Mouse (Mus musculus) brown adipose tissue, adult 24 weeks (tissue): ENCODE results near the gene Aamp. TPM values are rescaled to one million over a fixed set of nuclear protein-coding genes. Genes with fewer than 3 reads are reported as not detected.
A peak's percentile ranks its signal among the peaks of the same experiment; 100 is the strongest.
"Not testable (repeated sequence)": the region's sequence is repeated elsewhere in the genome, so short reads cannot be mapped to it uniquely, and the experiment has no call there.

Experiments used
- H3K27ac ChIP-seq: fragments of 200-500 bp; replicated peaks from 2 replicates; pipeline ENCODE4 v1.5.1; 2012; ENCODE audit warnings: low read depth, mild to moderate bottlenecking, low read length
- H3K4me1 ChIP-seq: fragments of 200-500 bp; 2 replicates; pipeline ENCODE4 v1.6.1; 2012; ENCODE audit warnings: low read length, mixed read lengths; ENCODE audit not compliant: control insufficient read depth, insufficient read depth, insufficient read length
- H3K4me3 ChIP-seq: fragments of 200-500 bp; 2 replicates; pipeline ENCODE4 v1.5.1; 2012; ENCODE audit warnings: low read depth, mild to moderate bottlenecking, low read length, moderate library complexity; ENCODE audit not compliant: insufficient read depth
- polyA plus RNA-seq: library from polyadenylated mRNA; stranded (reverse); fragments of >200 nt; gene quantifications from 2 replicates; pipeline ENCODE4 v1.2.4, GENCODE M21; 2012; ENCODE audit not compliant: missing spikeins, insufficient read depth, insufficient read length

Gene Aamp
- 66.7 and 77.7 TPM in 2 replicates for polyA plus RNA-seq

DNA sequence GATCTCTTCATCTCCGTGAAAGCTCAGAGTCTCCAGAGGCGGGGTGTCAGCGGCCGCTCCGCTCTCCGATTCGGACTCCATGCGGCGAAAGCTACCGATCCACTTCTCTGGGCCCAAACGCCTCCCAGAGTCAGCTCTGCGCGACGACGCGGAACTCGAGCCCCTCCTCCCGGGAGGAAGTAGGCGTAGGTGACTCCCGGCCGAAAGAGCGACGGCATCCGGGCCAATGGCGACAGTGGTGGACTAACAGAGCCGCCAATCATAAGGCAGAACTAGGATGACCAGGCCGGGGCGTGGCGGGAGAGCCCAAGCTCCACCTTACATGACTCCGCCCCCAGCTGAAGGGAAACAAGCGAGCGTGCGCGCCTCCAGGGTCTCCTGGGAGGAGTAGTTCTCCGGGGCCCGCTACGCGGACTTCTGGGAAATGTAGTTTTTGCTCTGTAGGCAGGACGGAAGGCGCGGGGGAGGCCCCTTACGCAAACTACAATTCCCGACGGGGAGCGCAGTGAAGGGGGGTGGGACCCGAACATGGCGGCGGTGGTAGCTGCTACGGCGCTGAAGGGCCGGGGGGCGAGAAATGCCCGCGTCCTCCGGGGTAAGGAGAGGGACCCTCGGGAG lies at the start of gene Aamp, which contains the start of gene Pnkd:
TSS of gene Aamp (minus strand) at position 196 of the 618 bp plus-strand sequence.
TSS of gene Pnkd (plus strand) at position 388 of the 618 bp plus-strand sequence.
- Histone ChIP-seq H3K27ac (peak within 1 kb of the TSS; percentile 18), H3K4me3 (peak within 1 kb of the TSS; percentile 78), H3K4me1 (peaks cover 3% of the 10 kb centered on the region; the same call in 1 of the 2 replicates)

DNA sequence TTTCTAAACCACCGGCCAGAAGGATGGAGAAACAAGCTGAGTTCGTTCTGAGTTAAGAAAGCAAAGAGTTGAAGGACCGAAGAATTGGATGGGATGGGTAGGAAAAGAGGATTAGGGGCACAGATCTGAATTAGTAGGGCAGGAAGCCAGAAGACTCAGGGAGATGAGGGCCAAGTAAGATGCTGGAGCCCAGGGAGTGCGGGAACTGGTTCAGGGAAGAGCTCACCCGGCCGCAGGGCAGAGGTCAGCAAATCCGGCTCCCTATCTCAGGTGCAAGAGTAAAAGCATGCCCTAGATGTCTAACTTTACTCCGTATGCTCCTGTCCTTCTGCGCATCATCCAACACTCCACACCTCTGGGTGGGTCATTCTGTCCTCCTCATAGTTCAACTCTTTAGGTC lies 48.4 kb upstream of the Aamp start:
- Histone ChIP-seq H3K27ac (peak overlapping the region; percentile 70), H3K4me3 (peak overlapping the region; percentile 64), H3K4me1 (peaks cover 27% of the 10 kb centered on the region)

GRCm38 (mm10) chr1:74332241-74332763 lies 47.8 kb upstream of the Aamp start:
- Histone ChIP-seq H3K4me1 (peaks cover 22% of the 10 kb centered on the region), H3K4me3 (peak overlapping the region; percentile 64), H3K27ac (peak overlapping the region; percentile 70)

- H3K4me3 ChIP-seq = no peak overlapping the region
- H3K4me1 ChIP-seq = peaks cover 17% of the 10 kb centered on the region
- peak overlapping the region; percentile 49 for H3K27ac ChIP-seq
These were observed 46.6 kb upstream of the Aamp start for GRCm38 (mm10) chr1:74331046-74331681.

DNA sequence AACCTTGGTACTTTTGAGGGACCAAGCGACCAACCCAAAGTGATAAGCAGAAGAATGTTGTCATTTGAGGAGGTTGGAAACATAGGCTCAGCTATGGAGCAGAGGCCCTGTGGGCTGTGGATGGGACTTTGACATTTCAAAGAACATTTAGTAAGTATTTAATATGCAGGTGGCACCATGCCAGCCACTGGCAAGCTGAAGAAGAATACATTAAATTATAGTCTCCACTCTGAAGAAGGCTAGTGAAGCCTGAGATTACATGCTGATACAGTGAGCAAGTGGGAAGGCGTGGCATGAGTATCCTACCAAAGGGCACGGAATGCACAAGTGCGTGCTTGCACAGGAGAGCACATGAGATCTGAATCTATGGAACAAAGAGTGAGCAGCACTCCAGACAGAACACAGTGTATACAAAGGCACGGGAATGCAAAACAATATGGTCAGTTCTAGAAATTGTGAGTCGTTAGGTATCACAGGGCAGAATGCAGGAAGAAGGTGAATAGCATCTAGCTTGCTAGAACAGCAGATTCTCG lies 45.4 kb upstream of the Aamp start:
- no peak overlapping the region for H3K4me3 ChIP-seq
- H3K4me1 ChIP-seq = peaks cover 9% of the 10 kb centered on the region
- no peak overlapping the region for H3K27ac ChIP-seq

- not testable (repeated sequence) for H3K27ac ChIP-seq, H3K4me1 ChIP-seq, H3K4me3 ChIP-seq
These were observed 42.4 kb upstream of the Aamp start for GRCm38 (mm10) chr1:74326916-74327315.

DNA sequence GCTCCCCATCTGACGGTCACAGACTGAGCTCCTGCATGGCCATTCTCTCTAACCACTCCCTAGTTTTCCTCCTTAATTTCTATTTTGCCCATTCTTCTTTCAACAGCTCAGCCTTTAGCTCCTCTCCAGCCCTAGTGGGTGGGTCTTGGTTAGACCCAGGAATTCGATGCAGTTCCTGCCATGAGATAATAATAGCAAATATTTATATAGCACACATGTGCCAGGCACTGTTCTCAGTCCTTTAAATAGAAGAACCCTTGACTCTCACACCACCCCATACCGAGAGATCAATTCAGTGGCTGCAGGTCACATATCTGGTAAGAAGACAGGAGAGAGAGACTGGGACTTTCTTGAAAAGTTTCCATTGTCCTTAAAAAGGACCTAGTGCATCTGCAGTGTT lies 36.9 kb upstream of the Aamp start:
- H3K4me1 ChIP-seq = no peaks in the 10 kb centered on the region
- H3K4me3 ChIP-seq = no peak overlapping the region
- no peak overlapping the region for H3K27ac ChIP-seq

- H3K4me1 ChIP-seq = peaks cover 2% of the 10 kb centered on the region; the same call in 1 of the 2 replicates
- H3K4me3 ChIP-seq = no peak overlapping the region
- H3K27ac ChIP-seq = no peak overlapping the region
These were observed 34.2 kb upstream of the Aamp start for GRCm38 (mm10) chr1:74318711-74319110.

DNA sequence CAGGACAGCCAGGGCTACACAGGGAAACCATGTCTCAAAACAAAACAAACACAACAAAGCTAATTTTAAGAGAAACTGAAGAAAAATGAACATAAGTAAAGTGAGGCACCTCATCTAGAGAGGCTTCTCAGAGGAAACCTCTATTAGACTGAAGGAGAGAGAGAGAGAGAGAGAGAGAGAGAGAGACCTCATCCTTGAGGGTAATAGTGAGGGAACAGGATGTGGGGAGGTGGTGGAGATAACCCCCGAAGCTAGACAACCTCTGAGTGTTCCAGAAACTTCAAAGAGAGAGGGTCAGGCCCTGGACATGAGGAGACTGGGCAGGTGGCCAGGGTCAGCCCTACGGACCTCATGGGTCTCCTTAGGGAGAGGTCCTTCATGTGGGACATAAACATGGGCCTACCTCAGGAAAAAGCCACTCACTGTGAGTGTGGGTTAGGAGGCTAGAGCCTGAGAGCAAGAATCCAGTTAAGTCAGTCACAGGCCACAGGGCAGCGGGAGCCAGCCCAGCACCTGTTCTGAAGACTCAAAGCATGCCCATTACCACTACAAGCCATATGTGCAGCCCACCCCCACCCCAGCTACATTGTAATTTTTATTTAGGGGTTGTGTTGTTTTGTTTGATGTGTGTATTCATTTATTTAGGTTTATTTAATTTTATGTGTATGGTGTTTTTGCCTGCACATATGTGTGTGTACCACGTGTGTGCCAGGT lies 31.7 kb upstream of the Aamp start:
- no peak overlapping the region for H3K4me3 ChIP-seq
- H3K4me1 ChIP-seq = peaks cover 2% of the 10 kb centered on the region; the same call in 1 of the 2 replicates
- H3K27ac ChIP-seq = no peak overlapping the region

- peak overlapping the region; percentile 82 for H3K27ac ChIP-seq
These were observed 30.3 kb upstream of the Aamp start for GRCm38 (mm10) chr1:74314796-74315195.

DNA sequence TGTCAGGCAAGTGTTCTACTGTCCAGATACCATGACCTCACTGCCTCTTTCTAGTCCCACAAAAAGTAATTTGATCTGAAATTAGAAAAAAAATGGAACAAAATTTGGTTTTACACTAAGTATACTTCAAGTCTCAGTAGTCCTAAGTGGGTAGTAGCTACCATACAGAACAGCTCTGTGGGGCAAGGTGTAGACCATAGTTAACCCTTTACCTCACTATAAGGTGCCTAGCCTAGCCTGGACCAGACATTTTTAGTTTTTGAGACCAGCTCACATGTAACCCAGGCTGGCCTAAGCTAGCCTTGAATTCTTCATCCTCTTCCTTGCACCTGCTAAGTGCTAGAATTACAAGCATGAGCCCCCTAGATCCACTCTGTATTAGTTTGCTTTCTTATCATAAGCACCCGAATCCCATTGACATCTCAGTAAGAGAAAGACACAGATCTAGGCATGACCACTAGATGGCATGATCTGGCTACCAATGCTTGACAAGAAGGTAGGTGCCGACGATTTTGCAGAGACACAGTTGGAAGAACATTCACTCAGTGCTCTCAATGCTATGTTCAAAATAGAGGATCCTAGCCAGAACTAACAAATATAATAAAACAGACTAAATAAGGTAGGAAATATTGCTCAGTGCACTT lies 28.6 kb upstream of the Aamp start:
- H3K27ac ChIP-seq = no peak overlapping the region
- H3K4me3 ChIP-seq = no peak overlapping the region
- H3K4me1 ChIP-seq = peaks cover 6% of the 10 kb centered on the region; the same call in 1 of the 2 replicates

More at GRCm38 (mm10) chr1:74314796-74315195, 30.3 kb upstream of the Aamp start:
- no peak overlapping the region for H3K4me3 ChIP-seq
- H3K4me1 ChIP-seq = peaks cover 5% of the 10 kb centered on the region; the same call in 1 of the 2 replicates

DNA sequence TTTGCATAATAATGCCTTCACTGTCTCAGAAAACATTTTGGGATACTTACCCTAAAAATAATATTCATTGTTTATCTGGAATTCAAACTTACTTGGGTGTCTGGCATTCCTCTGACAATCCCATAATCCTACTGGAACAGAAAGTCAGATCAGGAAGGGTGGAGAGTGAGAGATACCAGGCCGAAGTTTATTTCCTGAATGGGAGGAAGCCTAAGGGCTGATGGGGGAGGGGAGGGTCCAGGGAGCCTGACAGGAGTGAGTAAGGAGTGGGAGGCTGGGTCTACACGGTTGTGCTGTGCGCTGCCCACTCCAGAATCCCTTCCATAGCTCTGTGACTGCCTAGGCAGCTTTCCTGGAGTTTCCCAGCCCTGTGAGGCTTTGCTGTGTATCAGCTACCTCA lies 25.2 kb upstream of the Aamp start:
- peaks cover 4% of the 10 kb centered on the region; the same call in 1 of the 2 replicates for H3K4me1 ChIP-seq
- H3K27ac ChIP-seq = peak overlapping the region; percentile 88
- no peak overlapping the region for H3K4me3 ChIP-seq

GRCm38 (mm10) chr1:74308001-74308964 lies 23.7 kb upstream of the Aamp start:
- Histone ChIP-seq H3K4me1 (peaks cover 4% of the 10 kb centered on the region; the same call in 1 of the 2 replicates), H3K4me3 (no peak overlapping the region), H3K27ac (no peak overlapping the region)

GRCm38 (mm10) chr1:74307146-74307545 lies 22.6 kb upstream of the Aamp start:
- peaks cover 12% of the 10 kb centered on the region for H3K4me1 ChIP-seq
- no peak overlapping the region for H3K4me3 ChIP-seq
- no peak overlapping the region for H3K27ac ChIP-seq
